Mouse (Mus musculus) ovary, adult 18-20 months (tissue): ENCODE results near the gene Tmem260.

Experiments used
- DNase-seq: peaks from one replicate; pipeline ENCODE4 v3.0.0; 2022; ENCODE audit warnings: low spot score, mixed read lengths

Gene Tmem260

DNA sequence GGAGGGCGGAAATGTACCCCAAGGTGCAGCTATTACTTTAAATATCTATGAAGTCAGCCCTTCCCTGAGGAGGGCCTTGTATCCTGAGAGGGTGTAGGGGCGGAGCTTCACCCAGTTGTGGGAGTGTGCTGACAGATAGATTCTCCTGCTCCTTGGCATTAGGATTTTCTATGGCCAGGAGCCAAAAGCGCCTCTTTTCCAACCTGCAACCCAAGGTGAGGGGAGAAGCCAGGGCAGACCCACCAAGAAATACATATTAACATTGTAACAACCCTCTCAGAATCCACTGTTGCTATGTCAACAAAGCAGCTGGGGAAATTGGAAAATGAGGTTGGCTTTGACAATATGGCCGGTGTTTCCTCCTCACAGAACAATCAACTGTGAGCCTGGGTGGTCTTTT, 107.3 kb downstream of the Tmem260 start:
- no peak for DNase-seq

DNA sequence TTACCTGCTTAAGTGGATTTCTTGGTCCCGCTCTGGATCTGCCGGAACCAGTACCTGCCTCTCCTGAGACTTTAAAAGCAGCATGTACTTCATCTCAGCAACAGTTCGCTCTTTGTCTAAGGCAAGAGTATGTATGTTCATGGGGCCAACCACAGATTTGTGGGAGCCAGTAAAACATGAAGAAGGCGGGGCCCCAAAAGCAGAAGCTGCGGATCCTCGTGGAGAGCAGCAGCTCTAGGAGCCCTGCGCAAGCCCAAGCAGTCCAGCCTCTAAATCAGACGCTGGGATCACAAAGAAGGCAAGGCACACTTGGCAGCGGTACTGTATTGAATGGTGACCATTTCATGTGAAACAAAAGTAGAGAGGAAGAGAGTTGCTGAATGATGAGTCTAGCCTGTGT, 107.8 kb downstream of the Tmem260 start:
- DNase-seq: no peak

DNA sequence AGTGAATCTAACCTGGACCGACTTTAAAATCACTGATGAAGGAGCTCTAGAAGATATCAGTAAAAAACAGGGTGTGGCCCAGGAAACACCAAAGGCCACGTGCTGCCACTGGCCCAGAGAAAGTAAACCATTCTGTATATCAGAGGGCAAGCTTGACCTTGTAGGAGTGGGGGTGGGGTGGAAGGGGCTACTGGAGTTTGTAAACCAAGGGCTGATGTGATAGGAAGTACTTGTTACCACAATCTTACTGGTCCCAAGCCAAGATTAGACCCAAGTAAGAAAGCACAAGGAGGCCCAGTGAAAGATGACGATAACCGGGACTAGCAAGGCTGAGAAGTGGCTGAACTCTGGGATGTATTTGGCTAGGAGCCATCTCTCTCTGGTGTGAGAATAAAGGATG, 113.1 kb downstream of the Tmem260 start:
- DNase-seq: no peak

GRCm38 (mm10) chr14:48559736-48560135, 113.8 kb downstream of the Tmem260 start:
- DNase-seq: no peak

DNA sequence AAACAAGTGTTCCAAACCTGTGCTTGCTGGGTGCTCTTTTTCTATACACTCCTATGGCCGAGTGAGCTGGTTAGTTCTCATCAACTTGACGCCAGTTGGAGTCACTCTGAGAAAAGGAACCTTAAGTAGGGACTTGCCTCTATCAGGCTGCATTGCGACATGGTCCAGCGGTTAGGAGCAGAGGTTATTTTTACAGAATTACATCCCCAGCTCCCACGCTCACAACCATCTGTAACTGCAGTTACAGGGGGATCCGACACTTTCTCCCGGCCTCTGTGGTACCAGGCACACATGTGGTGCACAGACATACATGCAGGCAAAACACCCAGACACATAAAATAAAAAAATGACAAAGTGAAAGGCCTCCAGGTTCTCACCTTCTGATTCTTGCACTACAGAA, 120.7 kb downstream of the Tmem260 start:
- no peak for DNase-seq
